Mouse (Mus musculus): ENCODE results near the gene Nek11. TPM values are rescaled to one million over a fixed set of nuclear protein-coding genes. Genes with fewer than 3 reads are reported as not detected.

The Nek11 gene
- polyA plus RNA-seq (2014; fragmentation: Nextera tagmentation; extraction: Ambion mirVana) = 0.08 and 0.31 TPM in 2 replicates

- under 1% methylated on average over 41 of the region's 44 CpGs for WGBS
- Histone ChIP-seq H3K9ac (peak within 1 kb of the TSS; percentile 63), H3K4me2 (peak within 1 kb of the TSS; percentile 74), H3K27ac (ENCODE audit: low read depth) (peak within 1 kb of the TSS; percentile 94), H3K36me3 (ENCODE audit: insufficient read depth) (peaks cover 22% of the 10 kb centered on the region), H3K4me3 (ENCODE audit: low read depth, low read length) (peak within 1 kb of the TSS; percentile 69), H3K27me3 (ENCODE audit: insufficient read depth, low read length) (no peaks in the 10 kb centered on the region), H3K9me3 (ENCODE audit: low read depth, low read length) (no peaks in the 10 kb centered on the region), H3K4me1 (ENCODE audit: insufficient read depth) (no peaks in the 10 kb centered on the region)
- 0 out of 2 replicates have a peak, but pooled peaks have one; percentile 4 for TF ChIP-seq CTCF (IDR thresholded peaks at IDR 0.05; ENCODE audit: low read depth)
- DNase-seq = peak; percentile 98
- peak; percentile 98 for ATAC-seq (ENCODE audit: insufficient read depth)
These were observed at the start of gene Nek11, which contains the start of gene Aste1 for GRCm38 (mm10) chr9:105395218-105395627. Nek11 (minus strand) TSS chr9:105395524. Aste1 (plus strand) TSS chr9:105395392.

GRCm38 (mm10) chr9:105408549-105408948 is 13.2 kb upstream of the Nek11 start:
- H3K27ac ChIP-seq (ENCODE audit: low read depth) = no peak overlapping the region
- no peak overlapping the region for H3K9ac ChIP-seq
- no peak overlapping the region for H3K4me2 ChIP-seq
- 91% methylated on average over 6 of the region's 6 CpGs for WGBS
- TF ChIP-seq CTCF (IDR thresholded peaks at IDR 0.05; ENCODE audit: low read depth) = no peak
- ATAC-seq (ENCODE audit: insufficient read depth) (no peak), DNase-seq (peak; percentile 16)
- no peaks in the 10 kb centered on the region for H3K4me1 ChIP-seq (ENCODE audit: insufficient read depth)
- H3K4me3 ChIP-seq (ENCODE audit: low read depth, low read length) = no peak overlapping the region
- no peaks in the 10 kb centered on the region for H3K27me3 ChIP-seq (ENCODE audit: insufficient read depth, low read length)
- peaks cover 60% of the 10 kb centered on the region for H3K36me3 ChIP-seq (ENCODE audit: insufficient read depth)
- H3K9me3 ChIP-seq (ENCODE audit: low read depth, low read length) = no peaks in the 10 kb centered on the region

- H3K4me1 ChIP-seq (ENCODE audit: insufficient read depth) = no peaks in the 10 kb centered on the region
- peak overlapping the region; percentile 74 for H3K4me2 ChIP-seq
- H3K9ac ChIP-seq = peak overlapping the region; percentile 63; the same call in 1 of the 2 replicates
- no peak for TF ChIP-seq CTCF (IDR thresholded peaks at IDR 0.05; ENCODE audit: low read depth)
- 10% methylated on average over 11 of the region's 11 CpGs for WGBS
- H3K4me3 ChIP-seq (ENCODE audit: low read depth, low read length) = peak overlapping the region; percentile 69
- no peak overlapping the region for H3K27ac ChIP-seq (ENCODE audit: low read depth)
- peak; percentile 42 for ATAC-seq (ENCODE audit: insufficient read depth)
- no peaks in the 10 kb centered on the region for H3K9me3 ChIP-seq (ENCODE audit: low read depth, low read length)
- peaks cover 22% of the 10 kb centered on the region for H3K36me3 ChIP-seq (ENCODE audit: insufficient read depth)
- H3K27me3 ChIP-seq (ENCODE audit: insufficient read depth, low read length) = no peaks in the 10 kb centered on the region
- DNase-seq = no peak
These were observed 604 bp downstream of the Nek11 start for GRCm38 (mm10) chr9:105394720-105395119.

- TF ChIP-seq CTCF (IDR thresholded peaks at IDR 0.05; ENCODE audit: low read depth) = no peak
- WGBS = 47% methylated on average over 4 of the region's 5 CpGs
- H3K4me1 ChIP-seq (ENCODE audit: insufficient read depth) = no peaks in the 10 kb centered on the region
- H3K36me3 ChIP-seq (ENCODE audit: insufficient read depth) = no peaks in the 10 kb centered on the region
- ATAC-seq (ENCODE audit: insufficient read depth) (no peak), DNase-seq (no peak)
- no peak overlapping the region for H3K4me3 ChIP-seq (ENCODE audit: low read depth, low read length)
- H3K27ac ChIP-seq (ENCODE audit: low read depth) = no peak overlapping the region
- no peak overlapping the region for H3K9ac ChIP-seq
- H3K27me3 ChIP-seq (ENCODE audit: insufficient read depth, low read length) = no peaks in the 10 kb centered on the region
- no peak overlapping the region for H3K4me2 ChIP-seq
- no peaks in the 10 kb centered on the region for H3K9me3 ChIP-seq (ENCODE audit: low read depth, low read length)
These were observed 4.7 kb downstream of the Nek11 start for GRCm38 (mm10) chr9:105390616-105391015.

GRCm38 (mm10) chr9:105389289-105389688 is 6.0 kb downstream of the Nek11 start:
- Histone ChIP-seq H3K4me1 (ENCODE audit: insufficient read depth) (no peaks in the 10 kb centered on the region), H3K9ac (no peak overlapping the region), H3K27ac (ENCODE audit: low read depth) (no peak overlapping the region), H3K27me3 (ENCODE audit: insufficient read depth, low read length) (no peaks in the 10 kb centered on the region), H3K36me3 (ENCODE audit: insufficient read depth) (no peaks in the 10 kb centered on the region), H3K9me3 (ENCODE audit: low read depth, low read length) (no peaks in the 10 kb centered on the region), H3K4me2 (no peak overlapping the region), H3K4me3 (ENCODE audit: low read depth, low read length) (no peak overlapping the region)
- ATAC-seq (ENCODE audit: insufficient read depth) (no peak), DNase-seq (peak; percentile 87)
- peak; percentile 86 for TF ChIP-seq CTCF (IDR thresholded peaks at IDR 0.05; ENCODE audit: low read depth)
- 13% methylated on average over 4 of the region's 4 CpGs for WGBS

- no peaks in the 10 kb centered on the region for H3K4me1 ChIP-seq (ENCODE audit: insufficient read depth)
- H3K9ac ChIP-seq = no peak overlapping the region
- H3K9me3 ChIP-seq (ENCODE audit: low read depth, low read length) = no peaks in the 10 kb centered on the region
- WGBS = 72% methylated on average over 5 of the region's 5 CpGs
- no peak overlapping the region for H3K27ac ChIP-seq (ENCODE audit: low read depth)
- no peak overlapping the region for H3K4me3 ChIP-seq (ENCODE audit: low read depth, low read length)
- H3K27me3 ChIP-seq (ENCODE audit: insufficient read depth, low read length) = no peaks in the 10 kb centered on the region
- no peak for TF ChIP-seq CTCF (IDR thresholded peaks at IDR 0.05; ENCODE audit: low read depth)
- DNase-seq = no peak
- no peak for ATAC-seq (ENCODE audit: insufficient read depth)
- H3K36me3 ChIP-seq (ENCODE audit: insufficient read depth) = no peaks in the 10 kb centered on the region
- H3K4me2 ChIP-seq = no peak overlapping the region
These were observed 7.9 kb downstream of the Nek11 start for GRCm38 (mm10) chr9:105387403-105387802.

GRCm38 (mm10) chr9:105379533-105380145 is 15.7 kb downstream of the Nek11 start:
- H3K36me3 ChIP-seq (ENCODE audit: insufficient read depth) = no peaks in the 10 kb centered on the region
- no peaks in the 10 kb centered on the region for H3K9me3 ChIP-seq (ENCODE audit: low read depth, low read length)
- H3K4me3 ChIP-seq (ENCODE audit: low read depth, low read length) = no peak overlapping the region
- no peak overlapping the region for H3K27ac ChIP-seq (ENCODE audit: low read depth)
- ATAC-seq (ENCODE audit: insufficient read depth) (no peak), DNase-seq (no peak)
- no peaks in the 10 kb centered on the region for H3K27me3 ChIP-seq (ENCODE audit: insufficient read depth, low read length)
- no peak overlapping the region for H3K4me2 ChIP-seq
- 69% methylated on average over 8 of the region's 8 CpGs for WGBS
- TF ChIP-seq CTCF (IDR thresholded peaks at IDR 0.05; ENCODE audit: low read depth) = no peak
- H3K4me1 ChIP-seq (ENCODE audit: insufficient read depth) = no peaks in the 10 kb centered on the region
- no peak overlapping the region for H3K9ac ChIP-seq

Data from lung, embryonic 14.5 days (tissue).